Mouse (Mus musculus) kidney, embryonic 16.5 days (tissue): Measurements from ENCODE around the gene Tcf7l2. TPM values are rescaled to one million over a fixed set of nuclear protein-coding genes. Genes with fewer than 3 reads are reported as not detected.
A peak's percentile ranks its signal among the peaks of the same experiment; 100 is the strongest.

ENCODE experiments used
- ATAC-seq: fragments of 200-750 bp; cut with Nextera tagmentation; 2 replicates; pipeline ENCODE4 v1.8.0; 2017; ENCODE audit warnings: moderate TSS enrichment; ENCODE audit not compliant: low FRiP score, low TSS enrichment
- H3K27ac ChIP-seq: fragments of 300-500 bp; sonication (generic); 2 replicates; pipeline ENCODE4 v1.5.1; 2014; ENCODE audit warnings: low read length
- H3K27me3 ChIP-seq: fragments of 300-500 bp; sonication (generic); 2 replicates; pipeline ENCODE4 v1.6.1; 2014; ENCODE audit warnings: low read length, control low read depth, mixed read lengths; ENCODE audit not compliant: insufficient read depth
- H3K36me3 ChIP-seq: fragments of 300-500 bp; sonication (generic); 2 replicates; pipeline ENCODE4 v1.6.1; 2014; ENCODE audit warnings: low read length, control low read depth, mixed read lengths; ENCODE audit not compliant: insufficient read depth
- H3K4me1 ChIP-seq: fragments of 300-500 bp; sonication (generic); 2 replicates; pipeline ENCODE4 v1.6.1; 2014; ENCODE audit warnings: low read length, control low read depth, mixed read lengths; ENCODE audit not compliant: insufficient read depth
- H3K4me2 ChIP-seq: fragments of 300-500 bp; sonication (generic); replicated peaks from 2 replicates; pipeline ENCODE4 v1.6.1; 2014; ENCODE audit warnings: low read depth, low read length
- H3K4me3 ChIP-seq: fragments of 300-500 bp; sonication (generic); 2 replicates; pipeline ENCODE4 v1.5.1; 2014; ENCODE audit warnings: mild to moderate bottlenecking, low read length
- H3K9ac ChIP-seq: fragments of 300-500 bp; sonication (generic); replicated peaks from 2 replicates; pipeline ENCODE4 v1.6.1; 2014; ENCODE audit warnings: low read length
- H3K9me3 ChIP-seq: fragments of 300-500 bp; sonication (generic); 2 replicates; pipeline ENCODE4 v1.6.1; 2016; ENCODE audit warnings: low read length, control low read depth
- WGBS: fragments of 180-500 bp; shearing (Covaris S2); extraction: QIAGEN DNeasy Blood & Tissue Kit; methylation state at CpG from one replicate; pipeline ENCODE4 v1.1.7; 2014; 5-methylcytosine and 5-hydroxymethylcytosine counted together
- polyA plus RNA-seq: library from polyadenylated mRNA; unstranded; fragments of >200 nt; fragmentation: Nextera tagmentation; extraction: Ambion mirVana; gene quantifications from 2 replicates; pipeline ENCODE4 v1.2.1, GENCODE M21; 2015

The Tcf7l2 gene
- polyA plus RNA-seq, 1 experiment from 2014 or later, result 50.1 TPM

- 95% methylated on average over 3 of the region's 3 CpGs for WGBS
- peaks cover 2% of the 10 kb centered on the region; the same call in 1 of the 2 replicates for H3K9me3 ChIP-seq
- H3K9ac ChIP-seq, result no peak overlapping the region
- no peaks in the 10 kb centered on the region for H3K27me3 ChIP-seq
- H3K4me2 ChIP-seq, result no peak overlapping the region
- no peak for ATAC-seq
- H3K27ac ChIP-seq, result no peak overlapping the region
- H3K4me1 ChIP-seq, result peaks cover 44% of the 10 kb centered on the region
- H3K4me3 ChIP-seq, result no peak overlapping the region
- H3K36me3 ChIP-seq, result peaks cover 7% of the 10 kb centered on the region
Observed at GRCm38 (mm10) chr19:55762187-55762586, 20.6 kb downstream of the Tcf7l2 start.

GRCm38 (mm10) chr19:55765814-55766213 lies 24.2 kb downstream of the Tcf7l2 start:
- Histone ChIP-seq H3K4me1 (peaks cover 36% of the 10 kb centered on the region), H3K36me3 (peaks cover 7% of the 10 kb centered on the region), H3K27ac (no peak overlapping the region), H3K27me3 (no peaks in the 10 kb centered on the region), H3K4me3 (no peak overlapping the region), H3K9me3 (peaks cover 2% of the 10 kb centered on the region; the same call in 1 of the 2 replicates), H3K4me2 (no peak overlapping the region), H3K9ac (no peak overlapping the region)
- WGBS, result 72% methylated on average over 11 of the region's 11 CpGs
- no peak for ATAC-seq

- Histone ChIP-seq H3K27me3 (no peaks in the 10 kb centered on the region), H3K4me3 (no peak overlapping the region), H3K4me2 (peak overlapping the region; percentile 16; the same call in 1 of the 2 replicates), H3K4me1 (peaks cover 40% of the 10 kb centered on the region), H3K27ac (no peak overlapping the region), H3K9ac (no peak overlapping the region), H3K9me3 (peaks cover 2% of the 10 kb centered on the region; the same call in 1 of the 2 replicates), H3K36me3 (peaks cover 7% of the 10 kb centered on the region)
- no peak for ATAC-seq
- 43% methylated on average over 6 of the region's 6 CpGs for WGBS
Observed at GRCm38 (mm10) chr19:55767104-55767503, 25.5 kb downstream of the Tcf7l2 start.

GRCm38 (mm10) chr19:55767579-55767978 lies 26.0 kb downstream of the Tcf7l2 start:
- no peak overlapping the region for H3K27ac ChIP-seq
- 9% methylated on average over 2 of the region's 2 CpGs for WGBS
- H3K9me3 ChIP-seq, result no peaks in the 10 kb centered on the region
- peaks cover 2% of the 10 kb centered on the region for H3K36me3 ChIP-seq
- H3K4me1 ChIP-seq, result peaks cover 40% of the 10 kb centered on the region
- no peak overlapping the region for H3K4me3 ChIP-seq
- no peak overlapping the region for H3K9ac ChIP-seq
- peak overlapping the region; percentile 16; the same call in 1 of the 2 replicates for H3K4me2 ChIP-seq
- no peak for ATAC-seq
- no peaks in the 10 kb centered on the region for H3K27me3 ChIP-seq

DNA sequence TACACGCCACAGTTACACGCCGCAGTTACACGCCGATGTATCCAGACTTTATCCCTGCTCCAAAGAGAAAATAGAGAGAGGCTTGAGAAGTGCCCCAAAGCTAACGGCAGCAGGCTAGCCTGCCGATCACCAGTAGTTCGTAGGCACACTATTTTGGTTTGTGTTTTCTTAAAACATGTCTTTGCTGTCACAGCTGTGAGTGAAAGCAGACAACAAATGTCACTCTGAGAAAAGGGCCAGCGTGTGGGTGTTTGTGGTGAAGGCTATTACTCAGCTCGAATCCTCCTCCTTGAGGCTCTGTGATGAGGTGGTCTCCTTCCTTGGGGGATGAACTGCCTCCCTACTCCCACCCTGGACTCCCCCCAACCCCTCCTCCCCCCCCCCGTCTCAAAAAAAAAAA lies 26.6 kb downstream of the Tcf7l2 start:
- Histone ChIP-seq H3K9ac (peak overlapping the region; percentile 37; the same call in 1 of the 2 replicates), H3K36me3 (no peaks in the 10 kb centered on the region), H3K4me1 (peaks cover 45% of the 10 kb centered on the region), H3K27ac (0 out of 2 replicates have a peak overlapping the region, but pooled peaks have one; percentile 33), H3K27me3 (no peaks in the 10 kb centered on the region), H3K4me2 (peak overlapping the region; percentile 16; the same call in 1 of the 2 replicates), H3K4me3 (no peak overlapping the region), H3K9me3 (no peaks in the 10 kb centered on the region)
- no peak for ATAC-seq
- WGBS, result 27% methylated on average over 11 of the region's 11 CpGs

- Histone ChIP-seq H3K4me1 (peaks cover 50% of the 10 kb centered on the region), H3K4me2 (no peak overlapping the region), H3K4me3 (no peak overlapping the region), H3K9ac (no peak overlapping the region), H3K27me3 (no peaks in the 10 kb centered on the region), H3K9me3 (no peaks in the 10 kb centered on the region), H3K27ac (no peak overlapping the region), H3K36me3 (no peaks in the 10 kb centered on the region)
- ATAC-seq, result no peak
- 68% methylated on average over 11 of the region's 11 CpGs for WGBS
Observed at GRCm38 (mm10) chr19:55768889-55769288, 27.3 kb downstream of the Tcf7l2 start.

DNA sequence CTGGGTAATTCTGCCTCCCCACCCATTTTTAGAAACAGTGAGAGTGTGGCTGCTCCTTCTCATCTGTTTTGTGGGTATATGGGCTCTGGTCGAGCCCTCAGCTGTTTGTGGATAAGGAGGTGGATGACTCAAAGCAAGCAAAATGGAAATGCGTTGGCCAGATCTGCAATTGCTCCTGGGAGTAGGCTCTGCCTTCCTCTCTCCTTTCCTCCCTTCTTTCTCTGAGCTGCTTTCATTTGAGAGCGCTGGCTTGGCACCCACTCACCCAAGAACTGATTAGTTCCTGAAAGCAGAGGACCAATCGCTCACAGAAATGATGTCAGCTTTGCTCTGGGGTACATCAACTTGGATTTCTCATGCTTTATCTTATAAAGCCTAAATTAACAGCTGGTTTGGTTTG lies 32.7 kb downstream of the Tcf7l2 start:
- H3K27me3 ChIP-seq, result no peaks in the 10 kb centered on the region
- WGBS, result 72% methylated on average over 4 of the region's 4 CpGs
- H3K9ac ChIP-seq, result no peak overlapping the region
- H3K27ac ChIP-seq, result no peak overlapping the region
- H3K36me3 ChIP-seq, result no peaks in the 10 kb centered on the region
- H3K4me3 ChIP-seq, result no peak overlapping the region
- no peaks in the 10 kb centered on the region for H3K9me3 ChIP-seq
- no peak for ATAC-seq
- H3K4me2 ChIP-seq, result no peak overlapping the region
- H3K4me1 ChIP-seq, result peaks cover 28% of the 10 kb centered on the region

DNA sequence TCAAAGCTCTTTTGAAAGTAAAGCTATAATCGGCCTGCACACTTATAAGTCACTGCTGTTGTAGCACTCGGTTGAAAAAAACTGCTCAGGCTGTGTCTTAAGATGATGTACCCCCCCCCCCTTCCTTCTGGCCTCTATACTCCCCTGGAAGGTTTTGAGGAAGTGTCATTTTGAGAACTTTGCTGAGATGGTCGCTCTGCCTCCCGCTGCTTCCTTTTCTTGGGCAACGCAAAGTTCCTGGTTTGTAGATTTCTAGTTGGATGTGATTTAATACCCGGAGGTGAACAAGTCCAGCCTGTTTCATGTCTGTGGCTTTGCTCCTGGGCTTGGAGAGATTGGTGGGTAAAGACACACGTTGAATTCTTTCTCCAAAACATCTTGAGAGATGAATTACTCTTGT lies 33.2 kb downstream of the Tcf7l2 start:
- WGBS, result 45% methylated on average over 7 of the region's 7 CpGs
- Histone ChIP-seq H3K36me3 (no peaks in the 10 kb centered on the region), H3K27me3 (no peaks in the 10 kb centered on the region), H3K27ac (0 out of 2 replicates have a peak overlapping the region, but pooled peaks have one; percentile 6), H3K4me3 (no peak overlapping the region), H3K9ac (no peak overlapping the region), H3K4me1 (peaks cover 28% of the 10 kb centered on the region), H3K9me3 (no peaks in the 10 kb centered on the region), H3K4me2 (no peak overlapping the region)
- no peak for ATAC-seq

DNA sequence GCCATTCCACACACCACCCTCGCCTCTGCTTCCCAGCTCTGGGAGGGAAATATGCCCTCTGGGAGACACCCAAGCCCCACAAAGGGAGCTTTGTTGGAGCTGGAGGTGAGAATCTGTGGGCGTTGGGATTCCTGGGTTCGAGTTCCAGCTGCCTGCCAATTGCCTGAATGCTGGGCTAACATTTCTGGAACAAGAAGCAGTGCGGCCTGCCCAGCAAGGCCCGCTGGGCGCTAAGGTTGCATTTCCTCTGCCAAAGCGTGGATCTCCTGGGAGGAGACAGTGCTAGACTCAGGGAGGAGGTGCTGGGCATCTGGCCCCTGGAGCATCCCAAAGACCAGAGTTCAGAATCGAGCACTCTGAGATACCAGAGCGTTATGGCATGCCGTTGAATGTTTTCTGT lies 38.3 kb downstream of the Tcf7l2 start:
- H3K27ac ChIP-seq, result no peak overlapping the region
- H3K36me3 ChIP-seq, result no peaks in the 10 kb centered on the region
- no peak overlapping the region for H3K9ac ChIP-seq
- no peak overlapping the region for H3K4me2 ChIP-seq
- WGBS, result 74% methylated on average over 10 of the region's 10 CpGs
- no peak for ATAC-seq
- H3K9me3 ChIP-seq, result no peaks in the 10 kb centered on the region
- H3K4me1 ChIP-seq, result peaks cover 26% of the 10 kb centered on the region
- no peaks in the 10 kb centered on the region for H3K27me3 ChIP-seq
- no peak overlapping the region for H3K4me3 ChIP-seq

DNA sequence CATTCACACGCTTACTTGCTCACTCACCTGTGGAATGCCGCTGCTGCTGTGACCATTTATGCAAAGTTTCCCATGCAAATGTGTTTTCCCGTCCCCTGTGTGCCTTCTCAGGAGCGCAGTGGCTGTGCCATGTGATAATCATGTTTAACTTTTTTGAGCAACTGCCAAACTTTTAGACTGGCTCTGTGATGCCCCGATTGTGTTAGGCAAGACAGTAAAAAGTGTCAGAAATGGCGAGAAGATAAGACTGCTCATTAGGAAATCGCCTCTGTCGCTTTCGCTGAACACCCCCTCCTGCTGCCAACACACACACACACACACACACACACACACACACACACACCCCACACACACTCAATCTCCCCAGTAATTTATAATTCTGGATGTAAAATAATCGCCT lies 39.5 kb downstream of the Tcf7l2 start:
- no peak for ATAC-seq
- peaks cover 36% of the 10 kb centered on the region for H3K4me1 ChIP-seq

More for the DNA sequence above, 39.5 kb downstream of the Tcf7l2 start:
- Histone ChIP-seq H3K36me3 (no peaks in the 10 kb centered on the region), H3K27ac (no peak overlapping the region), H3K27me3 (no peaks in the 10 kb centered on the region), H3K9ac (no peak overlapping the region), H3K4me3 (no peak overlapping the region), H3K4me2 (no peak overlapping the region), H3K9me3 (no peaks in the 10 kb centered on the region)
- 69% methylated on average over 10 of the region's 10 CpGs for WGBS
